Mouse (Mus musculus) testis, postnatal 10 days (tissue): ENCODE measurements around the gene Dock9.

Experiments used
- DNase-seq: peaks from one replicate; pipeline ENCODE4 v3.0.0; 2021; ENCODE audit warnings: low spot score

The Dock9 gene

GRCm38 (mm10) chr14:121505485-121505860 lies 292.2 kb downstream of the Dock9 start:
- no peak for DNase-seq

- no peak for DNase-seq
Measured at GRCm38 (mm10) chr14:121504781-121505484, 292.7 kb downstream of the Dock9 start, which contains the start of gene Slc15a1. TSS of gene Slc15a1 (minus strand) at chr14:121505252.

GRCm38 (mm10) chr14:121500577-121500976 lies 297.1 kb downstream of the Dock9 start:
- no peak for DNase-seq

- DNase-seq, result no peak
Measured at GRCm38 (mm10) chr14:121499769-121500168, 297.9 kb downstream of the Dock9 start.

- DNase-seq, result no peak
Measured at GRCm38 (mm10) chr14:121497800-121498199, 299.8 kb downstream of the Dock9 start.

- DNase-seq, result no peak
Measured at GRCm38 (mm10) chr14:121495741-121496140, 301.9 kb downstream of the Dock9 start.

GRCm38 (mm10) chr14:121495120-121495519 lies 302.5 kb downstream of the Dock9 start:
- DNase-seq, result no peak

GRCm38 (mm10) chr14:121494238-121494637 lies 303.4 kb downstream of the Dock9 start:
- DNase-seq, result no peak

- no peak for DNase-seq
Measured at GRCm38 (mm10) chr14:121493712-121494111, 303.9 kb downstream of the Dock9 start.

GRCm38 (mm10) chr14:121492328-121492727 lies 305.3 kb downstream of the Dock9 start:
- DNase-seq, result no peak
